Mouse (Mus musculus) embryonic fibroblast, embryonic 13.5 days (primary cell): Measurements from ENCODE around the gene Kdsr.

Experiments used
- CTCF ChIP-seq: IDR thresholded peaks from 2 replicates; pipeline ENCODE4 v1.5.1; 2011; ENCODE audit warnings: mild to moderate bottlenecking, control low read depth, low read length, moderate library complexity, borderline replicate concordance; ENCODE audit not compliant: insufficient read depth
- POLR2A ChIP-seq: IDR thresholded peaks from 2 replicates; pipeline ENCODE4 v1.6.1; 2011; ENCODE audit warnings: low read depth, mild to moderate bottlenecking, control low read depth, low read length, moderate library complexity

DNA sequence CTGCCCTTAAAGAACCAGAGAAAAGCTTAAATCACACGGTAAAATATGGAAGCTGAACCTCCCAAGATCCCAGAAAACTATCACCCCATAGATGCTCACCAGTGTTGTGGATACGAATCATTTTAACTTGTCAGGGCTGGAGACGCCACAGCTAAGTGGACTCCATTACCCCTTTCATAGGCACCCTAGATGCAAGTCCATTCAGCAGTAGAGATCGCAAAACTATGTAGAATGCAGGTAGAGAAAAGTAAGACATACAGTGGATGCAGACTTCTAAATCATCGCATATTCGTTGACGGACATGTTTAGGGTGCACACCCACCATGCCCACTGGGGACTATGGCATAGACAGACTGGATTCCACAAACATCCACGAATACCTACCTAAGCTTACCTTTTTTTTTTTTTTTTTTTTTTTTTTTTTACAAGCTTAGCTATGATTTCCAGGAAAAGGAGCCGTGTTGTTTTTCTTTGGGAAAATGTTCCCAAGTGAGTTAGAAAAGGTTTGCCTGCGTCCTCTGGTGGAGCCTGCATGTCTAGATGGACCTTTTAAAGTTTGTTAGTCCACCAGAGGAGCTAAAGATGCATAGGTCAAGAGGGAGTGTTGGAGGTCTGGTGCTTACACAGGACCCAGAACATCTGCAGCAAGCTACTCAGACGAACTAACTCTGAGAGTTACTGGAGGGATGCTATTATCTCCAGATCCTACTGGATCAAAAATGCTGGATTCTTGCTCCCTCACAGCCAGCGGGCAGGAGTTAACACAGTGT, 48.0 kb downstream of the Kdsr start:
- TF ChIP-seq POLR2A = no peak
- no peak for TF ChIP-seq CTCF
